8 mouse cellular contexts compared by ENCODE assay signal in the genomic region with DNA sequence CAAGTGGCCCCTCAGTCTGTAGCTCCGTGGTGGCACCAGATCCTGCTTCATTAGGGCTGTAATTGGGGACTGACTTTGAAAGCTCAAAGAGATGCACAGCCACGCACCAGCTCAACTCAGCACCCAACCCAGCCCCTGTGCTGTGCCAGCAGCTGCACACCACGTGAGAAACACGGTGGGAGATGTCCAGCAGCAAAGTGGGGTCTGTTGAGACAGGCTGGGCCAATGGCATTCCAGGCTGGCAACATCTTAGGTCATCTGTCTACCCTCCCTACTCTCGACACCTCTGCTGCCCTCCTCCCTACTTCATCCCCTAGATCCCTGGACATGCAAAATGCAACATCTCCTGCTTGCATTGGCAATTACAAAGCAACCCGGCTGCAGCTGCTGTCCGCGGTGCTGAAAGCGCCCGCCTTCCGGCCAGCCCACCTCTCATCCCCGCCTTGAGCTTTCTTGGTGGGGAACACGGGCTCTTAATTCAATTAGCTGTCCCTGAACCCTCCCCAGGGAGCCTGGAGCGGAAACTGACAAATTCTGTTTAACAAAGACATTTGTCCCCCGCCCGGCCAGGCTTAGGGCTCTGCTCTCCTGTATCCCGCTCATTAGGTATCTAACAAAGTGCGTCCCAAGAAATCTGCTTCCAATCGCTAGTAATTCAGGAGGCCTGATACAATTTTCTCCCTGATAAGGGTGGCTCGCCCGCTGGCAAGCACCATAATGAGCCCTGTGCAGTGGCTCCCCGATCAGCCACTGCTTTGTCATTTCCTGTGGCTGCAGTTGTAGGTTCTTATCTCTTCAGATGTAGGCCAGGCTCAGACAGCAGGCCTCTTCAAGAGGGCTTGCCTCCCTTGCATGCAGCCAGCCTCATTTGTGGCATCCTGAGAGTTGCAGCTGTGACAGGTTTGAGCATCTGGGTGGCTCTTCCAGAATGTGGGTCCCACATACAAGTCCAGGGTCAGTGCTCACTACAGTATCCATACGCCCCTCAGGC. TPM values are rescaled to one million over a fixed set of nuclear protein-coding genes. Genes with fewer than 3 reads are reported as not detected.
DNase-seq lines count a peak whose midpoint lies in the region; ATAC-seq lines count a peak whose summit lies in the region.

No protein-coding gene starts in this region.

- no peak overlapping the region for H3K4me3 ChIP-seq in hindbrain, embryonic 14.5 days (replicated peaks; ENCODE audit: low read length)

- H3K4me1 ChIP-seq in hindbrain, embryonic 14.5 days (replicated peaks; ENCODE audit: control insufficient read depth, insufficient read depth, low read length): peaks cover 47% of the 10 kb centered on the region

- no peak overlapping the region for H3K9ac ChIP-seq in hindbrain, embryonic 14.5 days

- H3K27ac ChIP-seq in hindbrain, embryonic 14.5 days: peak overlapping the region; percentile 75

- DNase-seq in gastrocnemius, postnatal 10 days: peak; percentile 80
- DNase-seq in gastrocnemius, postnatal 25 days: no peak
- peak; percentile 78 for DNase-seq in 416B (ENCODE audit: low read depth)
- peak; percentile 8 for DNase-seq in c-Kit-positive CD71-positive TER-119-positive erythroid progenitor cells, embryonic 14.5 days (ENCODE audit: low spot score)
- peak; percentile 72 for DNase-seq in hindbrain, embryonic 14.5 days (ENCODE audit: low spot score)
- peak; percentile 42 for DNase-seq in testis, postnatal 14 days (ENCODE audit: low spot score)

- H3K36me3 ChIP-seq in hindbrain, embryonic 14.5 days (replicated peaks; ENCODE audit: control insufficient read depth, insufficient read depth): no peaks in the 10 kb centered on the region

- peak; percentile 49; the same call in 1 of the 2 replicates for ATAC-seq in hindbrain, embryonic 14.5 days (ENCODE audit: low FRiP score)
- ATAC-seq in megakaryocyte-erythroid progenitor cell, adult 5-6 weeks (replicated peaks; ENCODE audit: low FRiP score, low TSS enrichment, poor library complexity, severe bottlenecking): peak; percentile 48
- ATAC-seq in cerebellum, adult (ENCODE audit: insufficient number of reproducible peaks, low FRiP score, low TSS enrichment): no peak

- WGBS in hindbrain, embryonic 14.5 days: 9% methylated on average over 23 of the region's 23 CpGs

- no peaks in the 10 kb centered on the region for H3K9me3 ChIP-seq in hindbrain, embryonic 14.5 days (ENCODE audit: control insufficient read depth, low read length)

- no peaks in the 10 kb centered on the region for H3K27me3 ChIP-seq in hindbrain, embryonic 14.5 days (ENCODE audit: control insufficient read depth, insufficient read depth, low read length)

- 0 out of 2 replicates have a peak overlapping the region, but pooled peaks have one; percentile 6 for H3K4me2 ChIP-seq in hindbrain, embryonic 14.5 days (replicated peaks)

RNA-seq across cellular contexts. Expression of a gene that starts 2.6 kb away (rescaled TPM):
- total RNA-seq in gastrocnemius, postnatal 10 days (2021): under 1 TPM; 0.25 to 0.40 TPM
- under 1 TPM; 0.38 to 0.41 TPM for total RNA-seq in gastrocnemius, postnatal 25 days (2021)
- 18.1 and 22.1 TPM in 2 replicates for polyA plus RNA-seq in hindbrain, embryonic 14.5 days (2014; fragmentation: Nextera tagmentation; extraction: Ambion mirVana)
- not detected in 2 replicates for total RNA-seq in megakaryocyte-erythroid progenitor cell, adult 5-6 weeks (2014; fragmentation: Nextera tagmentation)
- not detected in 2 replicates for total RNA-seq in megakaryocyte-erythroid progenitor cell, adult 5-6 weeks (2017)

RNA-seq across cellular contexts. Expression of a gene that starts 54.8 kb away (rescaled TPM):
- total RNA-seq in gastrocnemius, postnatal 10 days (2021): 1 to 10 TPM; 1.2 to 1.6 TPM
- under 1 TPM; 0.15 to 0.32 TPM for total RNA-seq in gastrocnemius, postnatal 25 days (2021)
- polyA plus RNA-seq in hindbrain, embryonic 14.5 days (2014; fragmentation: Nextera tagmentation; extraction: Ambion mirVana): 0.39 and 1.5 TPM in 2 replicates
- not detected in 2 replicates for total RNA-seq in megakaryocyte-erythroid progenitor cell, adult 5-6 weeks (2014; fragmentation: Nextera tagmentation)
- not detected in 2 replicates for total RNA-seq in megakaryocyte-erythroid progenitor cell, adult 5-6 weeks (2017)

RNA-seq across cellular contexts. Expression of a gene that starts 57.7 kb away (rescaled TPM):
- not detected for total RNA-seq in gastrocnemius, postnatal 10 days (2021)
- total RNA-seq in gastrocnemius, postnatal 25 days (2021): not detected
- 0.13 and 0.43 TPM in 2 replicates for polyA plus RNA-seq in hindbrain, embryonic 14.5 days (2014; fragmentation: Nextera tagmentation; extraction: Ambion mirVana)
- total RNA-seq in megakaryocyte-erythroid progenitor cell, adult 5-6 weeks (2014; fragmentation: Nextera tagmentation): not detected in 2 replicates
- not detected in 2 replicates for total RNA-seq in megakaryocyte-erythroid progenitor cell, adult 5-6 weeks (2017)
